Mouse (Mus musculus): ENCODE results near the gene Wdr4.

Gene Wdr4

DNA sequence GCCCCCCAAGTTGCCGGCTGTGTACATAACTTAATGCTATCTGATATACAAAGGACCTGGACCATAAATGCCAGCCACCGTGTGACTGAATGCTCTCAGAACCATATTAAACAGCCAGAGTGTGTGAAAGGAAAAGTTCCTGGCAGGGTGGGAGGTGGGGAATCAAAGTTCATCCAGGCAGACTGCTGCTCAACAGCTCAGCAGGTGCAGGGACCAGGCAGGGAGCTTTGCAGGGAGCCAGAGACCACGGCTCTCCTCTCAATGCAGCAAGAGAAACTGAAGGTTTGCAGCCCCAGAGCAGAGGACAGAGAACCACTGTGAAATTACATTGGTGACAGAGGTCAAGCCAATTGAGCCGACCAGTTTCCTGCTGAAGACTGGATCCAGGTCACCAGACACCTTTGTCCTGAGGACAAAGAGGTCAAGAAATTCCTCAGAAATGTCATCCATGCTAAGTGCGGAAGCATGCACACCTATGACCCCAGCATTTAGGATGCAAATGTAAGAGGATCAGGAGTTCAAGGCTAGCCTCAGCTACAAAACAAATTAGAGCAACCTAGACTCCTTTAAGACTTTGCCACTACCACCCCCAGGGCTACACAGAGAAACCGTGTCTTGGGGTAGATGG is 32.2 kb downstream of the Wdr4 start:
- POLR2A ChIA-PET, result interaction anchor here in 3 of 4 experiments (0.6 to 1.1 kb wide), 5 partner anchors 39 to 117 kb away, joined by 3 to 7 read pairs (median 3); partner anchors contain the start of gene Pde9a (in 1 of the 3)
- CTCF ChIA-PET, result interaction anchor here in 2 of 4 experiments (0.5 to 1.3 kb wide), 6 partner anchors 9 to 175 kb away, joined by 3 to 6 read pairs (median 4); no protein-coding TSS in a partner anchor

DNA sequence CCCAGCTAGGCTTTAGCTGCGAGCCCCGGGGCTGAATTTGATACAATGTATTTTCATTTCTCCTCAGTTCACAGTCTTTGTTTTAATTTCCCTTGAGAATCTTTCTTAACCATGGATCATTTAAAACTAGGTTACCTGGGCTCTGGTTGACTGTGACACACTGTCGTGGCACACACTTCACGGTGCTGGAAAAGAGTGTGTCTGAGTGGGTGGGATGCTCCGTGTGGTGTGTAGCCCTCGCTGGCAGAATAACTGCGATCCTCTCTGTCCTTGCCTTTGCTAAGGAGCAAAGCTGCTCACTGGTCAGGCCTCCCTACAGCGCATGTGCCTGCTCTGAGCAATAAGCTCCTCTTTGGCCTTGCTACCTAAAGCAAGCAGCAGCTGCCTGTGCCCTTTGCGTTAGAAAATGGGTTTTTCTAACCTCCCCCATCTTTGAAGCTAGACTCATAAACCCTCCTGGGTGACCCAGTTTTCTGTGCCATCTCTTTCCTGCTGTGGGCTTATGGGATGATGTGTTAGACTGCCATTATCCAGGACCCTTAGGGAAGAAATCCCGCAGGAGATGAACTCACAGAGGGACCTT is 33.1 kb downstream of the Wdr4 start:
- ChIA-PET CTCF (interaction anchor here in 2 of 4 experiments (0.5 to 1.3 kb wide), 5 partner anchors 10 to 161 kb away, joined by 3 to 6 read pairs (median 4); no protein-coding TSS in a partner anchor), POLR2A (interaction anchor here in 1 of 4 experiments (1.1 to 1.5 kb wide), 2 partner anchors 101 to 159 kb away, joined by 3 to 7 read pairs; partner anchors contain the start of gene Pde9a)

GRCm38 (mm10) chr17:31479108-31479844 is 40.5 kb downstream of the Wdr4 start:
- ChIA-PET CTCF (interaction anchor here (0.5 to 4.0 kb wide), 13 partner anchors 9 to 468 kb away, joined by 3 to 34 read pairs (median 3); no protein-coding TSS in a partner anchor), POLR2A (interaction anchor here in 3 of 4 experiments (0.6 to 1.0 kb wide), 5 partner anchors 11 to 107 kb away, joined by 3 read pairs; partner anchors contain the start of gene Pknox1 (in 1 of the 3))

DNA sequence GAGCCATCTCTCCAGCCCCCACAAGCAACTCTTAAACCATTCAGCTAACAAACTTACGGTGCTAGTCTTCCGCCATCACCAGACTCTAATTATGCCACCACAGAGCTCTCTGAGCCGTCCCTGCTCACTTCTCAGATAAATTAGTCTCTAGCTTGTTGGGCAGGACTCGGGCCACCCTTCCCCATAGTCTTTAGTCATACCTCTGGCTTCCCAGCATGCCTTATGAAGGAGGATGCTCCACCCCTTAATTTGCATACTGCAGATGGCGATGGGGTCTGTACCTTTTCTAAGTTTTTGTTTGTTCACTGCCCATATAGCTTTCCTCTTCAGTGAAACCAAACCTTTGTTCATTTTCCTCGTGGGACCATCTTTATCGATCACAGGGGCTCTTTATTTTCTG is 41.2 kb downstream of the Wdr4 start:
- POLR2A ChIA-PET, result interaction anchor here in 3 of 4 experiments (0.7 to 1.1 kb wide), 4 partner anchors 12 to 86 kb away, joined by 3 read pairs; partner anchors contain the start of gene Pknox1 (in 1 of the 3)
- CTCF ChIA-PET, result interaction anchor here in 1 of 4 experiments (0.6 to 4.0 kb wide), 5 partner anchors 8 to 467 kb away, joined by 3 to 34 read pairs (median 3); no protein-coding TSS in a partner anchor

- CTCF ChIA-PET, result interaction anchor here in 1 of 4 experiments (0.9 kb wide), 1 partner anchor 143 kb away, joined by 3 read pairs; no protein-coding TSS in a partner anchor
- POLR2A ChIA-PET, result no interaction called here
Observed at GRCm38 (mm10) chr17:31474388-31474787, 45.4 kb downstream of the Wdr4 start.

- POLR2A ChIA-PET, result interaction anchor here in 3 of 4 experiments (0.6 to 1.4 kb wide), 4 partner anchors 19 to 395 kb away, joined by 3 to 6 read pairs (median 3); no protein-coding TSS in a partner anchor
- CTCF ChIA-PET, result interaction anchor here in 2 of 4 experiments (0.6 to 6.0 kb wide), 3 partner anchors 21 to 796 kb away, joined by 3 to 42 read pairs (median 4); no protein-coding TSS in a partner anchor
Observed at GRCm38 (mm10) chr17:31470766-31471418, 48.9 kb downstream of the Wdr4 start.

- ChIA-PET POLR2A (interaction anchor here in 2 of 4 experiments (1.0 to 2.5 kb wide), 3 partner anchors 11 to 188 kb away, joined by 3 to 11 read pairs (median 3); no protein-coding TSS in a partner anchor), CTCF (interaction anchor here (0.8 to 6.0 kb wide), 12 partner anchors 12 to 196 kb away, joined by 3 to 42 read pairs (median 3); no protein-coding TSS in a partner anchor)
Observed at GRCm38 (mm10) chr17:31468496-31468895, 51.3 kb downstream of the Wdr4 start.

DNA sequence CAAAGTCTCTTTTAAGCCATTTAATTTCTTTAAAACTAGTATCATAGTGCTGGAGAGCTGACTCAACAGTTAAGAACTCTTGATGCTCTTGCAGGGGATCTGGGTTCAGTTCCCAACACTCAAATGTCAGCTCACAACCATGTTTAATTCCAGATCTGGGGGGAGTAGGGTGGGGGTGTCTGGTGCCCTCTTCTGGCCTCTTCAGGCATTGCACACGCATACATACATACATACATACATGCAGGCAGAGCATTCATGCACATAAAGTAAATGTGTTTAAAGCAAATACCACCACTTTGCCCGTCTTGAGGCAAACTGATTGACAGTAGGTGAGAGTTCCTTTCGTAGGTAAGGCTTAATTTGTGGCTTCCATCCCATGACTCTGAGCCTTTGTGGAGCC is 52.9 kb downstream of the Wdr4 start:
- CTCF ChIA-PET, result interaction anchor here (0.5 to 6.0 kb wide), 39 partner anchors 9 to 645 kb away, joined by 3 to 42 read pairs (median 4); partner anchors contain the start of genes Pde9a (in 2 of the 4), Abcg1 (in 1 of the 4) and Cbs (in 1 of the 4)

DNA sequence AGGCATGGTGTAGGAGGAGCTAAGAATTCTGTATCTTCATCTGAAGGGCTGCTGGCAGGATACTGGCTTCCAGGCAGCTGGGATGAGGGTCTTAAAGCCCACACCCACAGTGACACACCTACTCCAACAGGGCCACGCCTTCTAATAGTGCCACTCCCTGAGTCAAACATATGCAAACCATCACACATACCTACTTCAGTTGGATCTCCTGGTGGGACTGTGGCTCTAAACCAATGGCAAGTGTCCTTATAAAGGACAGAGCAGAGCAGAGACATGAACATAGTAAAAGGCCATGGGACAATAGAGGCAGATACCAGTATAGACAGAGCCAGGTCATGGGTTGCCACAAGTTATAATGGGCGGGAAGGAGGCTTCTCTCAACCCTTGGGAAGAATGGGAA is 57.3 kb downstream of the Wdr4 start:
- POLR2A ChIA-PET, result interaction anchor here in 2 of 4 experiments (0.5 to 1.2 kb wide), 2 partner anchors 28 to 108 kb away, joined by 3 to 4 read pairs; no protein-coding TSS in a partner anchor
- CTCF ChIA-PET, result interaction anchor here in 3 of 4 experiments (0.6 to 1.3 kb wide), 4 partner anchors 30 to 134 kb away, joined by 3 to 11 read pairs (median 4); no protein-coding TSS in a partner anchor

More for the DNA sequence above, 52.9 kb downstream of the Wdr4 start:
- POLR2A ChIA-PET, result interaction anchor here in 1 of 4 experiments (1.4 kb wide), 1 partner anchor 53 kb away, joined by 3 read pairs; no protein-coding TSS in a partner anchor

DNA sequence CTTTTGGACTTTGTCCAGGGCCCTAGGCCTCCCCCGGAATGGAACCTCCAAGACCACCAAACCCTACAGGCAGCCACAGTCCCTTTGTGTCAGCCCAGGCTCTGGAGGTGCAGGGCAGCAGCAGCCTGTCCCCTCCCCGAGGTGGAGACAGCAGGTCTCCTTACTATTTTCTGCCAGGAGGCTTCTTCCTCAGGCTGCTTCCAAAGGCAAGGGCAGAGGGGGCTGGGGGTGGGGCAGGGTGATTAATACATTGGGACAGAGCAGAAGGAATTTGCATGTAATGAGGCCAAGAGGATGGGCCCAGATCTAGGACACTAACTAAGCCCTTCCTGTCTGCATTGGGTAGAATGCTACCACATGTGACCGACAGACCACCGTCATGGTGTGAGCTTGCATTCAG is 59.4 kb downstream of the Wdr4 start:
- CTCF ChIA-PET, result no interaction called here

GRCm38 (mm10) chr17:31456723-31457567 is 62.8 kb downstream of the Wdr4 start:
- CTCF ChIA-PET, result interaction anchor here (0.5 to 2.9 kb wide), 10 partner anchors 10 to 574 kb away, joined by 3 to 17 read pairs (median 4); no protein-coding TSS in a partner anchor

More for the DNA sequence above, 59.4 kb downstream of the Wdr4 start:
- POLR2A ChIA-PET, result no interaction called here

GRCm38 (mm10) chr17:31454056-31454455 is 65.7 kb downstream of the Wdr4 start:
- POLR2A ChIA-PET, result interaction anchor here in 1 of 4 experiments (0.6 kb wide), 1 partner anchor 353 kb away, joined by 7 read pairs; no protein-coding TSS in a partner anchor
- CTCF ChIA-PET, result interaction anchor here in 2 of 4 experiments (0.6 to 1.7 kb wide), 3 partner anchors 14 to 651 kb away, joined by 3 to 6 read pairs (median 3); no protein-coding TSS in a partner anchor

More at GRCm38 (mm10) chr17:31456723-31457567, 62.8 kb downstream of the Wdr4 start:
- POLR2A ChIA-PET, result interaction anchor here (0.6 to 2.6 kb wide), 9 partner anchors 8 to 512 kb away, joined by 3 to 11 read pairs (median 3); partner anchors contain the start of gene Pde9a (in 1 of the 4)

DNA sequence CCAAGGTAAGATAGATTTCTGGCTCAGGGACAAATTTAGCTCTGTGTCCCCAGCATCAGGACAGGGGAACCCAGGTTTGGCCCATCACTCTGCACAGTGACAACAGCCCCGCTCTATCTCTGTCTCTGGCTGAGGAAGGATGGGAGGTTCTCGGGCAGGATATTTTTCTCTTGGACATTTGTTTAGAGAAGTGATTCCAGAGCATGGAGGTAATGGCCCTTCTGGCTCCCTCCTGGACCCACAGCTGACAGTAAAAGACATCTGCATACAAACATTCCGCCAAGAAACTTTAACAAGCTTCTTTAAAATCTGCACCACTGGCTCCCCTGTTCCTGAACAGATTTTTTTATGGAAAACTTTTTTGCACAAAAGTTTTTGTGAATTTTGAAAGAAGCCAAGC is 66.3 kb downstream of the Wdr4 start:
- POLR2A ChIA-PET, result interaction anchor here in 1 of 4 experiments (1.0 to 1.3 kb wide), 2 partner anchors 10 to 28 kb away, joined by 3 to 4 read pairs; no protein-coding TSS in a partner anchor
- CTCF ChIA-PET, result interaction anchor here in 1 of 4 experiments (1.3 to 1.7 kb wide), 2 partner anchors 14 to 39 kb away, joined by 3 to 6 read pairs; no protein-coding TSS in a partner anchor

- CTCF ChIA-PET, result interaction anchor here in 2 of 4 experiments (0.6 to 1.3 kb wide), 2 partner anchors 40 to 327 kb away, joined by 3 to 18 read pairs; no protein-coding TSS in a partner anchor
- POLR2A ChIA-PET, result interaction anchor here in 1 of 4 experiments (1.0 to 1.3 kb wide), 2 partner anchors 9 to 28 kb away, joined by 3 to 4 read pairs; no protein-coding TSS in a partner anchor
Observed at GRCm38 (mm10) chr17:31452816-31453215, 67.0 kb downstream of the Wdr4 start.

DNA sequence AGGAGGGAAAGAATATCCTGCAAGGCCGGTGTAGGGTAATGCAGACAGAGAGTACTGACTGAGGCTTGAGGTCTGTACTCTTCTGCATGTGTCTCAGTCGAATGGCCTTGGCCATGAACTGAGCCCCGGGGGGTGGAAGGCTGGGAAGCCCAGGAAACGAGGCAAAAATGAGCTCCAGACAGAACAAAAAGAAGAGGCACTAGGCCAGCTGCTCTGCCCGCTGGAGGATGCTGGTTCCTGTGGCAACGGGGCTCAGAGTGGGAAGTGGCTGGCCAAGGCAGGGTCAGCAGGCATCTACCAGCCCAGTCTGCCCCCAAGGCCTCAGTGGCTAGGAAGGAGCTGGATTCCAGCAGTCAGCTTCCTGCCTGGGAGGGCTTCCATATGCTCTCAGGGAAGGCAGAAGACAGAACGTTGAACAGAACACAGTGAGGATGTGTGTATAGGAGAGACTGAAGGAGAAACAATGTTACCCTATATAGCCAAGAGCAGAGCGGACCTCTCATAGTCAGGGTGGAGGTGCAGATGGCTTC is 68.5 kb downstream of the Wdr4 start:
- CTCF ChIA-PET, result interaction anchor here in 2 of 4 experiments (0.5 to 1.0 kb wide), 4 partner anchors 21 to 501 kb away, joined by 3 read pairs; no protein-coding TSS in a partner anchor
- POLR2A ChIA-PET, result interaction anchor here in 1 of 4 experiments (0.6 to 1.3 kb wide), 5 partner anchors 14 to 142 kb away, joined by 3 to 4 read pairs (median 4); no protein-coding TSS in a partner anchor
